Mouse (Mus musculus) liver, adult 2 months (tissue): ENCODE results near the gene 4921507P07Rik.

Experiments
- CTCF ChIP-seq: fragments of 200-500 bp; IDR thresholded peaks from 2 replicates; pipeline ENCODE4 v1.5.1; 2011; ENCODE audit warnings: low read depth, low read length, control low read depth
- POLR2A ChIP-seq: fragments of 200-500 bp; IDR thresholded peaks from 2 replicates; pipeline ENCODE4 v1.6.1; 2011; ENCODE audit warnings: low read length, control low read depth; ENCODE audit not compliant: insufficient read depth; ENCODE audit errors: extremely low read depth

- TF ChIP-seq CTCF: no peak
- TF ChIP-seq POLR2A: no peak
Observed at GRCm38 (mm10) chr6:50593334-50593845, 3.0 kb downstream of the 4921507P07Rik start.
